Mouse (Mus musculus): ENCODE measurements at regions not wholly inside any gene's neighbourhood (a gene's known extent, or its start where the extent isn't known, plus 50 kb on each side); places are given as distances from the start of the nearest gene placed in this dataset.

DNA sequence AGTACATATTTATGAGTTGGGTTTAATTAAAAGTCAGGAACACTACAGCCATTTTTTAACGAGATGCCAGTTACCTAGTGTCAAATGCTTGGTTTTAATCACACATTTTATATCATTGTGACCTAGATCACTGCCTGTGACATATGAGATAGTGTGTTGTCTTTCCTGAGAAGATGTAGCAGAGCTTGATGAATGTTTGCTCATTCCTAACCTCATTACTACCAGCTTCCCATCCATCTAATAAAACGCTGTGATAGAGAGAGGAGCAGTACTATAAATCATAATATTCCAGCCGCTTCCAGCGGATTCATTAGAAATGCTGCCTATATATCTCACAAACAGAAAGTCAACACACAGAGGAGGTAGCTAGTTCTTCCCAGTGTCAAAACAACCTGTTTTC is 163.6 kb downstream of the Aldoart1 start:
- H3K9ac ChIP-seq = no peak overlapping the region
- no peak for ATAC-seq (ENCODE audit: low FRiP score)
- H3K4me2 ChIP-seq = no peak overlapping the region
- 82% methylated on average over 4 of the region's 4 CpGs for WGBS
- no peak overlapping the region for H3K4me3 ChIP-seq
- H3K4me1 ChIP-seq (replicated peaks) = no peaks in the 10 kb centered on the region
- no peak overlapping the region for H3K27ac ChIP-seq
- no peaks in the 10 kb centered on the region for H3K36me3 ChIP-seq
- no peaks in the 10 kb centered on the region for H3K27me3 ChIP-seq
- H3K9me3 ChIP-seq = no peaks in the 10 kb centered on the region

DNA sequence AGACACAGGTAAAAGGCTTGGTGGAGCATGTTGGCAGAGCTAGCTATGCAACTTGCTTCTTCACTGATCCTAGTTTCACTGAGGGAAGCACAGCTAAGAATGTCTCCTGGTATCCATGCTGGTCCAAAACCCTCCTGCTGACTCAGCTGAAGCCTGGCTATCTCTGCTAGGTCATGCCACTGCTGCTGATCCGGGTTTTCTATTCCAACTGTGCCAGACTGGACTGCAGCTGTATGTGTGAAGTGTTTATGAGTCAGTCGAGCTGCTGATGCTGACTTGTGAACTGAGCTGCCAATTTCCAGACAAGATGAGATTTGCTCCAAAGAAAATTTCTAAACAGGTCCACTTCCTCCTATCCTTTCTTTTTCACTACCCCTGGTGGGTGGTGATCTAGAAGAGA is 178.4 kb downstream of the Aldoart1 start:
- no peak for ATAC-seq (ENCODE audit: low FRiP score)
- no peak overlapping the region for H3K27ac ChIP-seq
- 80% methylated on average over 2 of the region's 2 CpGs for WGBS
- no peak overlapping the region for H3K4me2 ChIP-seq
- no peaks in the 10 kb centered on the region for H3K9me3 ChIP-seq
- no peaks in the 10 kb centered on the region for H3K27me3 ChIP-seq
- H3K36me3 ChIP-seq = no peaks in the 10 kb centered on the region
- H3K4me3 ChIP-seq = no peak overlapping the region
- no peak overlapping the region for H3K9ac ChIP-seq
- H3K4me1 ChIP-seq (replicated peaks) = no peaks in the 10 kb centered on the region

DNA sequence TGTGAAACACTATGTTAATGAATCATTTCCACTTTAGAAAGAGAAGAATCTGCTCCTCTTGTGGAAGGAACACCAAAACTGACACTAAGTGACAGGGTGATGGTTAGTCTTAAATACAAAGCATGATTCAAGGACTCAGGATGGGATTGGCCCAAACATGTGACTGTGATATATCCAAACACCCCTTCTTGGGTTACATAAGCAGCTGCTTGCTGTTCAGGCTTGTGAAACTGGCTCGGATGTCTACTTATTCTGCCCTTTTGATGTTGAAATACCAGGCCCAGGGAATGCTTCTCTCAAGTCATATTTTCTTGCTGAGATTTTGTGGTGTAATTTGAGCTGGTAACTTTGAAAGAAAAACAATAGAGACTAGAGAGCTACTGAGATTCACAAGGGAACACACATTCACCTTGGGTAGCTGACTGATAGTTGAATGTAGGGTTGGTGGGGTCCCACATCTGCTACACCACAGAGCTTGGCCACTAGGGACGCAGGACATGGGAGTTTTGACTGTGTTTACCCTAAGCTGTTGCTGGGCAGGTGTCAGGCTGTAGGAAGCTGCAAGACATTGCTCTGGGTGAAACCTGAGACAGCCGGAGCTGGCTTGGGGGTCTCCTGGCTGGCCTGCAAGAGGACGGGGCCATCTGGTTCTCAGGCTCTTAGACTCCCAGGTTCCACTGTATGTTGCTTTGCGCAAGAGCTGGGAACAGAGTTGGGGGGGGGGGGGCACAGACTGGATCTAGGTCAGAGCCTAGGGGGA is 180.6 kb downstream of the Aldoart1 start:
- WGBS = 88% methylated on average over 5 of the region's 5 CpGs
- no peak overlapping the region for H3K9ac ChIP-seq
- ATAC-seq (ENCODE audit: low FRiP score) = no peak

DNA sequence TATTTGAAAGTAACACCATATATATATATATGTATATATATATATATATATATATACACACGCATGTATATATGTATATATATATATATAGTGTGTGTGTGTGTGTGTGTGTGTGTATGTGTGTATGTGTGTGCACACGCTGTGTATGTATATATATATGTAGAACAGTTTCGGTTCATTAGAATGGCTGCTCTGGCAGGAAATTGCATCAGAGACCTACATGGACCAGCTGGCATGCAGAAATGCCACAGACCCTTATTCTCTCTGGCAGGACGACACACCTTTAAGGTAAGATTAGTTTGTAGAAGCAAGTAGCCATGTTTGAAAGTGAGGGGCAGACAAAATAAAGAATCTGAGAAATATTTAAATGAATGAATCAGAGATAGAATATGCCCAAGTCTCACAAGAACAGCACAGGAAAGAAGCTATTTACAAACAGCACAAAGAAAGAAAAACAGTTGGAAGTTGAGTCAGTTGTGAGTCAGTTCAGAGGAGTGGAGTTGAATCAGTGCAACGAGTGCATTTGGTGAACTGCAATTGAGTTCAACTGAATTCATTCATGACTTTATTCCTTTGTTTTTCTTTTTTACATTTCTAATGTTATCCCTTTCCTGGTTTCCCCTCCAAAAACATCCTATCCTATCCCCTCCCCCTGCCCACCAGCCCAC is 182.5 kb downstream of the Aldoart1 start:
- Histone ChIP-seq H3K4me3 (no peak overlapping the region), H3K36me3 (no peaks in the 10 kb centered on the region), H3K9me3 (no peaks in the 10 kb centered on the region), H3K27me3 (no peaks in the 10 kb centered on the region), H3K4me1 (replicated peaks) (no peaks in the 10 kb centered on the region), H3K27ac (no peak overlapping the region), H3K9ac (no peak overlapping the region), H3K4me2 (no peak overlapping the region)
- 87% methylated on average over 5 of the region's 5 CpGs for WGBS
- no peak for ATAC-seq (ENCODE audit: low FRiP score)

More for the DNA sequence above, 180.6 kb downstream of the Aldoart1 start:
- H3K4me2 ChIP-seq = no peak overlapping the region
- no peak overlapping the region for H3K4me3 ChIP-seq
- no peaks in the 10 kb centered on the region for H3K4me1 ChIP-seq (replicated peaks)
- no peaks in the 10 kb centered on the region for H3K27me3 ChIP-seq
- H3K36me3 ChIP-seq = no peaks in the 10 kb centered on the region
- H3K27ac ChIP-seq = no peak overlapping the region
- no peaks in the 10 kb centered on the region for H3K9me3 ChIP-seq

DNA sequence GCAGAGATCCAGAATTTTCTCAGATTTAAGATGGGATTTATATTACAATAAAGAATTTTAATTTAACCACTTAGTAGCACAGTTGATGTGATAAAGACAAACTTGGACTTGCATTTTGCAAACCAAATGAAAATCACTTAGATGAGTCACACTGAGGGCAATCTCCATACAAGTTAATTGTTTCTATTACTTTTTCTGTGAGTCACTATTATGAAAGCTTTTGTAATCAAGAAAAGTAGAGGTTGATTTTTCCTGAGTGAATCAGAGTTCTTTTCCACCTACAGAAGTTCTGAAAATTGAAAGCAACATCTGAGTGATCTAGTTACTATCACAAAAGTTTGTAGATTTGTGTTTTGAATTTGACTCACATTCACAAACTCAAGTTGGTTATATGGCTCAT is 188.1 kb downstream of the Aldoart1 start:
- no peaks in the 10 kb centered on the region for H3K36me3 ChIP-seq
- no peak for ATAC-seq (ENCODE audit: low FRiP score)
- no peak overlapping the region for H3K27ac ChIP-seq
- no peaks in the 10 kb centered on the region for H3K9me3 ChIP-seq
- H3K4me2 ChIP-seq = no peak overlapping the region
- H3K27me3 ChIP-seq = no peaks in the 10 kb centered on the region
- no peak overlapping the region for H3K9ac ChIP-seq
- no peak overlapping the region for H3K4me3 ChIP-seq
- H3K4me1 ChIP-seq (replicated peaks) = no peaks in the 10 kb centered on the region

DNA sequence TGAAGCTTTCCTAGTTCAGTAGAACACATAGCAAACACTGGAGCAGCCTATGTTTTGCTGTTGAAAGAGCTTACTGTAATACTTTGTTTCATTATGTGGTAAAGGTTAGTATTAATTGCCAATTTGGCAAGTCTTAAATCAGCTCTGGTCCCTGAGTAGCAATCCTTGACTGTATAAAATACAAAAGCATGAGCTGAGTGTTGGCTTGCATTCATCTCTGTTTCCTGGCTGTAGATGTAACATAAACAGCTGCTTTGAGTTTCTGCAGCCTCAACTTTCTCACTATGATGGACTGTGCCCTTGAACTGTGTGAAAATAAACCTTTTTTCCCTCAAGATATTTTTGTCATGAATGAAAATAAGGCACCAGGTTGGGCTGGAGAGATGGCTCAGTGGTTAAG is 190.0 kb downstream of the Aldoart1 start:
- no peak overlapping the region for H3K9ac ChIP-seq
- no peaks in the 10 kb centered on the region for H3K9me3 ChIP-seq
- H3K4me3 ChIP-seq = no peak overlapping the region
- H3K27ac ChIP-seq = no peak overlapping the region
- no peak for ATAC-seq (ENCODE audit: low FRiP score)
- no peaks in the 10 kb centered on the region for H3K36me3 ChIP-seq
- H3K4me1 ChIP-seq (replicated peaks) = no peaks in the 10 kb centered on the region
- no peak overlapping the region for H3K4me2 ChIP-seq
- no peaks in the 10 kb centered on the region for H3K27me3 ChIP-seq

DNA sequence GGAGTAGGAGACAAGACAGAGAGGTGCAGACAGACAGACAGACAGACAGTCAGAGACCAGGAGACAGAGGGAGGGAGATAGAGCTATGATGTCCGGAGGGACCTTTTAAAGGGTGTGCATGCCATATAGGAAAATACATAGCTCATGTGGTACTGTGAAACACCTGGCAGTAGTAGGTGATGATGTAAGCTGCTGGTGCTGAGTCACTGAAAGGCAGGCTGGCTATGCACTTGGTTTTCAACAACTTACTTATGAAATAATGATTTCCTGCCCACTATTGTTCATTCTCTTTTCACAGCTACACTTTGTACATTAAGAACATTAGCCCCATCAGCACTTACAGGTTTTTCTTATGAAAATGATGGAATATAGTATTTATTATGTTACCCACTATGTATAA is 196.2 kb downstream of the Aldoart1 start:
- H3K27me3 ChIP-seq = no peaks in the 10 kb centered on the region
- H3K9me3 ChIP-seq = no peaks in the 10 kb centered on the region
- ATAC-seq (ENCODE audit: low FRiP score) = no peak
- no peak overlapping the region for H3K4me2 ChIP-seq
- 95% methylated on average over 1 of the region's 1 CpGs for WGBS
- no peak overlapping the region for H3K9ac ChIP-seq
- H3K4me1 ChIP-seq (replicated peaks) = no peaks in the 10 kb centered on the region
- H3K36me3 ChIP-seq = no peaks in the 10 kb centered on the region
- H3K27ac ChIP-seq = no peak overlapping the region
- H3K4me3 ChIP-seq = no peak overlapping the region

DNA sequence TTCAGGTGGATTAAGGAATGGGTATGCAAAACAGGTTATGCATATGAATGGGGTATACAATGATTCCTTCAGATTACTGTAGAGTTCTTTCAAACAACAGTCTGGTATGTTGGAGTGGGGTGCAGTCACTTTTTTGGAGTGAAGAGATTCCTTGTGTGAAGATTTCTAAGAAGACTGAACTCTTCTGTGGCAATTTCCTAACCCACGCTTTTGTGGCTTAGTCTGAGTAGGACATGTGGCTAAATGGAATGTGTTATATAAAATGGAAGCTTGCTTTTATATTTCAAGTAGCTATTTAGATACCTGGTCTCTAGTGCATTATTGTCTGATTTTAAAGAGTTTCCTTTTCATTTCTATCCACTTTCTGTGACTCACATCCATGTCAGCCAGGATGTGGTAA is 205.3 kb downstream of the Aldoart1 start:
- H3K9me3 ChIP-seq = 0 out of 2 replicates have a peak, but pooled peaks cover 2% of the 10 kb centered on the region
- H3K27ac ChIP-seq = no peak overlapping the region
- no peak overlapping the region for H3K4me2 ChIP-seq
- H3K27me3 ChIP-seq = no peaks in the 10 kb centered on the region
- H3K9ac ChIP-seq = no peak overlapping the region
- no peaks in the 10 kb centered on the region for H3K36me3 ChIP-seq
- 83% methylated on average over 1 of the region's 1 CpGs for WGBS
- no peak overlapping the region for H3K4me3 ChIP-seq
- H3K4me1 ChIP-seq (replicated peaks) = no peaks in the 10 kb centered on the region
- ATAC-seq (ENCODE audit: low FRiP score) = no peak

DNA sequence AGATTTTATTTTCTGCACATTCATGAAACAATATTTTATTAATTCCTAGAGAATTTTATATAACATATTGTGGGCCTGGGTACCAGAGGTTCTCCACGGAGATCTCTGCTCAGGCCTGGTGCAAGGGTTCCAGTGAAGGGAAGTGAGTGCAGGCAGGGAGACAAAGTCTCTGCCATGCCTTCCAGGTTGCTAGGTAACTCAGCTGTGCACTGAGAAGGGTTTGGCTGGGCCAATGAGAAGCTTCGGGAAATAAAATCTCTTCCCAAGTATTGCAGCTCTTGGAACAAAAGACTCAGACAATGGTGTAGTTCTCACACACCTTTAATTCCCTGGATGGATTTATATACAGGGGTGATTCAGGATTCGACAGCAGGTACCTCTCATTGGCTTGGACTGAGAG is 223.0 kb downstream of the Aldoart1 start:
- Histone ChIP-seq H3K9me3 (no peaks in the 10 kb centered on the region), H3K4me3 (no peak overlapping the region), H3K4me2 (no peak overlapping the region), H3K36me3 (no peaks in the 10 kb centered on the region), H3K27me3 (no peaks in the 10 kb centered on the region), H3K27ac (no peak overlapping the region), H3K4me1 (replicated peaks) (no peaks in the 10 kb centered on the region), H3K9ac (no peak overlapping the region)
- no peak for ATAC-seq (ENCODE audit: low FRiP score)
- WGBS = 33% methylated on average over 3 of the region's 3 CpGs

DNA sequence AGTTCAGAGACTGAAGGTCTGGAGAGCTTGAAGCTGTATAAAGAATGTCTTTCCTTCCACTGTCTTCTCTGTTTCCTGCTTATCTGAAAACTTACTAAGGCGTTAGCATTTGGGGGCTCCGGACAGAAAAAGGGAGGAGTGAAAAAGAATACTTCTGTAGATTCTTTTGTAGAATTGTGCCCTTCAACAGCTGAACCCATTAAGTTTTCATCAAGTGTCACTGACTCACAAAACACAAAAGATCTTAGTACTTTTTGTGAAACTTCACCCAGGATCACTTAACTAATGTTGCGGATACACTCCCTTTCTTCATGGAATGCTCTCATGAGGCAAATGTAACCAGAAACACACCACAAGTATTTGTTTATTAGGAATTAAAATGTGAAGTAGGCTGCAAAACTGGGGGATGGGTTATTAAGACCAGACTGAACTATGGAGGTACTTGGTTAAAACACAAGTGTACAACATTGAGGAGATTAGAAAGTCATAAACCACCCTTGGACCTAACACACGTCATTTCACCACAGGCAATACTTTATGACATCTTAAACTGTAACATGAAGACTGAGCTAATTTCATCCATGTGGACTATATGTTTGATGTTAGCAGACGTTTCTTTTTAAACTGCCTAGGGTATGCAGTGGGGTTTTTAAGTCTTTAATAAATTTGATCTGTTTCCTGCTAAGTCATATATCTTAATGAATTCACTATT is 225.1 kb downstream of the Aldoart1 start:
- no peak overlapping the region for H3K9ac ChIP-seq
- no peak overlapping the region for H3K4me2 ChIP-seq
- no peaks in the 10 kb centered on the region for H3K9me3 ChIP-seq
- WGBS = 63% methylated on average over 5 of the region's 5 CpGs
- no peak overlapping the region for H3K27ac ChIP-seq
- no peaks in the 10 kb centered on the region for H3K27me3 ChIP-seq
- no peak for ATAC-seq (ENCODE audit: low FRiP score)
- H3K4me3 ChIP-seq = no peak overlapping the region
- H3K4me1 ChIP-seq (replicated peaks) = no peaks in the 10 kb centered on the region
- H3K36me3 ChIP-seq = no peaks in the 10 kb centered on the region

DNA sequence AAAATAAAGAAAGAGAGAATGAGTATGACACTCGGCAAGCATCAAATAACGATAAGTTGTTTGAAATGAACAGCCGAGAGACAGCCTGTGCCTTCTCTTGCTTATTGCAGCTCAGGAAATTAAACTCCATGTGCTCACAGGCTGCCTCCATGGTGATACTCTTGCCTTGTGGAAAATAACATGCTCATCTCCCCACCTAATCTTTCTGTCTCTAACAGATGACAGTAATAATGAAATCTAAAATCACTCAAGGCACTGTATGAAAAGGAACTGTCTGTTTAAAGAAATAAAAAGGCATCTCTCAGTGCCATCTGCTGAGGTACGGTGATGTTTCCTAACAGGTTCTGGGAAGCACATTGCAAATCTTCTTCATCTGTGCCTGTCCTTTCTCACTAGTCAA is 247.3 kb downstream of the Aldoart1 start:
- no peak for ATAC-seq (ENCODE audit: low FRiP score)
- Histone ChIP-seq H3K4me2 (no peak overlapping the region), H3K9ac (no peak overlapping the region), H3K4me1 (replicated peaks) (no peaks in the 10 kb centered on the region), H3K27ac (no peak overlapping the region), H3K4me3 (no peak overlapping the region), H3K9me3 (no peaks in the 10 kb centered on the region), H3K36me3 (no peaks in the 10 kb centered on the region), H3K27me3 (no peaks in the 10 kb centered on the region)
- 87% methylated on average over 4 of the region's 4 CpGs for WGBS

DNA sequence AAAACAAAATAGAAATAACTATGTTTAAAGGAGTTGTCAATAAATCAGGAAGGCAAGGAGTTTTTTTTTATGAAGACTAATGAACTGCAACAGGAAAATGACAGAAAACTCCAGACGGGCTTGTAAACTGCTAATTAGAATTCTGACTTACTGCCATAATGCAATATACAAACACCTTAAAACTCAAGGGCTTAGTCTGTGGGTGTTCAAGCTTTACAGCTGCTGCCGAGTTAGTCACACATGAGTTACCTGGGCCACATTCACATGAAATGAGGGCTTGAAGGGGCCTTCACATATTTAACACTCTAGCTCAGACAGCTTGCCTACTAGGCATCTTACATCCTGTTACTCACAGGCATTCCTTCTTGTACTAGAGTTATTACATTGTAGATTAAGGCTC is 256.9 kb downstream of the Aldoart1 start:
- no peak overlapping the region for H3K4me2 ChIP-seq
- no peak for ATAC-seq (ENCODE audit: low FRiP score)
- H3K4me1 ChIP-seq (replicated peaks) = no peaks in the 10 kb centered on the region
- no peaks in the 10 kb centered on the region for H3K36me3 ChIP-seq
- no peak overlapping the region for H3K9ac ChIP-seq
- no peak overlapping the region for H3K4me3 ChIP-seq
- WGBS = 63% methylated on average over 2 of the region's 2 CpGs
- no peaks in the 10 kb centered on the region for H3K27me3 ChIP-seq
- H3K9me3 ChIP-seq = no peaks in the 10 kb centered on the region
- no peak overlapping the region for H3K27ac ChIP-seq

DNA sequence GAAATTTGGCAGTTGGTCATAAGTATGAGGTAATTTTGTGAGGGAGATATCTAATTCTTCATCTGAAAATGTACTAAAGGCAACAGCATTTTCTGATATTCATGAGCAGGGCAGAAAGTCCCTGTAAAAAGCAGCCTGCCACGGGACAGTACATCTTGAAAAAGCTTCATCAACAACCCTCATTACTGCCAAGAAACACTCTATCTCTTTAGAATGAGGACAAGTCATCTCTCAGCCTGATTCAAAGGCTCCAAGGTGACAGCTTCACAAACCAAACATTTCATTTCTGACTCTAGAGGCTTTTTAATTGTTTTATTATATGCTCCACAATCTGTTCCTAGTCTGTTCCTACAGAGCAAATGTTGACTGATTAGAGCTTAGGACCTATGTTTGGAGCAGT is 260.3 kb downstream of the Aldoart1 start:
- no peak overlapping the region for H3K4me2 ChIP-seq
- H3K27ac ChIP-seq = no peak overlapping the region
- H3K27me3 ChIP-seq = no peaks in the 10 kb centered on the region
- no peaks in the 10 kb centered on the region for H3K9me3 ChIP-seq
- no peak overlapping the region for H3K4me3 ChIP-seq
- H3K36me3 ChIP-seq = no peaks in the 10 kb centered on the region
- no peaks in the 10 kb centered on the region for H3K4me1 ChIP-seq (replicated peaks)
- ATAC-seq (ENCODE audit: low FRiP score) = no peak
- 81% methylated on average over 1 of the region's 1 CpGs for WGBS
- no peak overlapping the region for H3K9ac ChIP-seq

Measured in hindbrain, embryonic 13.5 days (tissue).